Mouse (Mus musculus): ENCODE measurements around the gene St8sia1. TPM values are rescaled to one million over a fixed set of nuclear protein-coding genes. Genes with fewer than 3 reads are reported as not detected.

Gene St8sia1
- polyA plus RNA-seq, 1 experiment from 2014 or later = 0.09 TPM

DNA sequence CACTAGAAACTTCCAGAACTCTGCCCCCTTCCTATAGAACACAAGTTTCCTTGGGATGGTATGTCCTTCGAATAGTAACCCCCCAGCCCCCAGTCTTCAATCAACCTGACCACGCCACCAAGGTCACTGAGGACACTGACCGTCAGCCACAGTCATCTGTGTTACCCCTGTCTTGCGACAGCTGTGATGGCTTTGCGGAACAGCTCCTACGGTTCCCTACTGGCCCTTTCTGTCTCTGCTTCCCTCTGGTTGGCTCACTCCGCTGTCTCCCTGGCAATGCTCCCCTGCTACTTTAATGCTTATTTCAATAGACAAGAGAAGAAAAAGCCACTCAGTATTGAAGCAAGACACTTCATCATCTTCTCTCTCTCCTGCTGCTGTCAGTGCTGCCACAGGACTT lies 170.8 kb downstream of the St8sia1 start:
- Histone ChIP-seq H3K4me3 (replicated peaks) (no peak overlapping the region), H3K4me2 (no peak overlapping the region), H3K9me3 (replicated peaks) (no peaks in the 10 kb centered on the region), H3K9ac (no peak overlapping the region), H3K4me1 (replicated peaks) (no peaks in the 10 kb centered on the region), H3K36me3 (no peaks in the 10 kb centered on the region), H3K27me3 (no peaks in the 10 kb centered on the region), H3K27ac (no peak overlapping the region)
- DNase-seq (no peak), ATAC-seq (ENCODE audit: low read depth) (no peak)
- 70% methylated on average over 7 of the region's 7 CpGs for WGBS (ENCODE audit: insufficient replicate concordance)

DNA sequence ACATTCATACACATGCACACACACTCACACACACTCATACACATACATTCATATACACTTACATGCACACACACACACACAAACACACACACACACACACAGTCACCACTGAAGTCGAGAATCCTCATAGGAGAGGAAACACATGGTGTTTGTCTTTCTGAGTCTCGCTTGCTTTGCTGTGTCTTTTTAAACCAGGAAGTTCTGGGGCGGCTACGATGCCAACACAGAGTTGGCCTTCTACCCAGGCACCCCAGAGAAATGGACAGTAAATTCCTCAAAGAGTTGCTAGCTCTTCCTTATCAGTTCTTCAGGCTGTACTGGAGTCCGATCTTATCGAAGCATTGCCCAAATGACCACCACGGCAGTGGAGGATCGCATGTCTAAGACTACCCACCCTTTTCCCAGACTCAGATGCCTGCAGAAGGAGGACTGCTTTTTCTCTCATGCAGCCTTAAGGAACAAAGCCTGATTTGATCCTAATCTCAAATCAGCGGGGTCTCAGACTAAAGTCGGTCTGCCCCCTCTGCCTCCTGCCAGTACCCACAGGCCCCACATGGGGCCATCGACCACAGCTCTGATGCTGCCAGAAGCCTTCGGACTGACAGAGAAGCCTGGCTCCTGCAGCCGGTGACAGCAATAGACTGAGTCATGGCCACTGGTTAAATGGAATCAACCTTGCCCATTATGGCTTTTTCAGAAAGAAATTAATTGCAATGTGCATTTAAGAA lies 171.8 kb downstream of the St8sia1 start:
- Histone ChIP-seq H3K9ac (no peak overlapping the region), H3K36me3 (no peaks in the 10 kb centered on the region), H3K4me2 (no peak overlapping the region), H3K27me3 (no peaks in the 10 kb centered on the region), H3K9me3 (replicated peaks) (no peaks in the 10 kb centered on the region), H3K27ac (no peak overlapping the region), H3K4me1 (replicated peaks) (no peaks in the 10 kb centered on the region), H3K4me3 (replicated peaks) (no peak overlapping the region)
- WGBS (ENCODE audit: insufficient replicate concordance) = 24% methylated on average over 13 of the region's 13 CpGs
- DNase-seq (no peak), ATAC-seq (ENCODE audit: low read depth) (no peak)

DNA sequence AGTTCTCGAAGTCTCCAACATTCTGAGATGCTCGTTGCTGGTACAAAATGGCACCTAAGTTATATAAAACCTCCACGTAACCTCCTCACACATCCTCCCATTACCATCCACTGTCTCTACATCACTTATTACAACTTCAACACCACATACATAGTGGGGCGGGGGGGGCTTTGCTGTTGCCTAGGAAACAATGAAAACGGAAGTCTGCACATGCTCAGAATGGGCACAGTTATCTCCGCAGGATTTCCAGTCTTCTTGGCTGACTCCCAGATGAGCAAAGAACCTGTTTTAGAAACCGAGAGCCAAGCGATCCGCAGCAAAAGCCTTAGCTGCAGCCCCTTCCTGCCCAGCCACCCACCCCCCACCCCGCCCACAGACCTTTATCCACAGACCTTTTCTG lies 174.5 kb downstream of the St8sia1 start:
- DNase-seq (no peak), ATAC-seq (ENCODE audit: low read depth) (no peak)
- Histone ChIP-seq H3K9me3 (replicated peaks) (no peaks in the 10 kb centered on the region), H3K9ac (no peak overlapping the region), H3K4me1 (replicated peaks) (no peaks in the 10 kb centered on the region), H3K27ac (no peak overlapping the region), H3K36me3 (no peaks in the 10 kb centered on the region), H3K27me3 (no peaks in the 10 kb centered on the region), H3K4me3 (replicated peaks) (no peak overlapping the region), H3K4me2 (no peak overlapping the region)
- 81% methylated on average over 10 of the region's 10 CpGs for WGBS (ENCODE audit: insufficient replicate concordance)

DNA sequence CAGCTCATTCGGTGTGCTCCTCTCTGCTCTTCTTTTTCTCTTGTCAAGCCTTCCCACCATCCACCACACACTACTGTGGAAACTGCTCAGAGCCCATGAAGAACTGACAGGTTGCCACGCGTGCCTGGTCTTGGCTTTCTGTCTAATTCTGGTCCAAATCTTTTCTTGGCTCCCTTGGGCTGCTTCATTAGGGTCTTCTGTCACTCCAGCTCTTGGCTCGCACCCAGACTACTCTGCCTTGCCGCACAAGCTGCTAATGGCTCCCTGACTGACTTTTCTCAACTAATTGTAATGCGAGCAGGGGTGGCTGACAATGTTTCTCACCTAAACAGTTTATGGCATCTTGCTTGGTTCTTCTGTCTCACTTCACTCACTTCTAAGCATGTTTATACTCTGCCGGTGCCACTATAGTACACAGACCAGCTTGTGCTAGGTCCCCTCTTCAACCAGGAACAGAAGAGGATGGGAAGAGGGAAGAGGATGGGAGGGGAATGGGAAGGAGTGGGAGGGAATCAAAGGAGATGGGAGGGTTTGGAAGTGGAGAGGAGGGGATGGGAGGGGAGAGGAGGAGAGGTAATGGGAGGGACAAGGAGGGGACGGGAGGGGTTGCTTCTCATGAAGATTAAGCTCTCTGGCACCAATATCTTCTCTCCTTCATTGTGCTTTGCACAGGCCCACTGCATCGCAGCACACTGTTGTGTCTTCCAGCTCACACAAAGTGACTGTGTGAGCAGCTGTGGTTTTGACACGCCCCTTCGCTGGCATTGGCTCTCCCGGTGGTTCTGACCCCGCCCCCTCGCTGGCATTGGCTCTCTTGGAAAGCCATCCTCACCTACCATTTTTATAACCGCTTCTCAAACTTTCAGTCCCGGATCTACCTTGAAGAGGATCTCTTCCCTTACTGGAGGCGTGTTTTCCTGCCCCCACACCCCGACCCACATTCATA lies 175.9 kb downstream of the St8sia1 start:
- WGBS (ENCODE audit: insufficient replicate concordance) = 56% methylated on average over 18 of the region's 18 CpGs
- Histone ChIP-seq H3K36me3 (no peaks in the 10 kb centered on the region), H3K4me3 (replicated peaks) (no peak overlapping the region), H3K9me3 (replicated peaks) (no peaks in the 10 kb centered on the region), H3K27ac (no peak overlapping the region), H3K4me1 (replicated peaks) (no peaks in the 10 kb centered on the region), H3K4me2 (no peak overlapping the region), H3K9ac (no peak overlapping the region), H3K27me3 (no peaks in the 10 kb centered on the region)
- DNase-seq (no peak), ATAC-seq (ENCODE audit: low read depth) (peak; percentile 34; the same call in 1 of the 2 replicates)

DNA sequence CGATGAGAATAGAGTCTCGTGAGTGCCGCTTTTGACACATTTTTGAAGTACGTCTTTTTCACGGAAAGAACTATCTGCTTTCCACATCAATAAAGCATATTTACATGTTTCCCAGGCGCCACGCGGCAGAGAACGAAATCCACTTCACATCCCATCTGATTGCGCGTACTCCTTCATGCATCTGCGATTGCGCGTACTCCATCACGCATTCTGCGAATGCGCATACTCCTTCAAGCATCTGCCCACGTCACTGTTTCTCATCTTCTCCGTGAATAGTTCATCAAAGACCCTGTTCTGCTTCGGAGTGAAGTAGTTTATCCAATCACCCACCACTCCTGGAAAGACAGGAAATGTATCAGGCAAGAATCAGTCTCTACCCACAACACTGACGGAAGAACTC lies 178.1 kb downstream of the St8sia1 start:
- Histone ChIP-seq H3K9me3 (replicated peaks) (no peaks in the 10 kb centered on the region), H3K27ac (no peak overlapping the region), H3K4me1 (replicated peaks) (no peaks in the 10 kb centered on the region), H3K4me3 (replicated peaks) (no peak overlapping the region), H3K9ac (no peak overlapping the region), H3K27me3 (no peaks in the 10 kb centered on the region), H3K36me3 (no peaks in the 10 kb centered on the region), H3K4me2 (no peak overlapping the region)
- DNase-seq = no peak
- WGBS (ENCODE audit: insufficient replicate concordance) = 79% methylated on average over 21 of the region's 21 CpGs
- no peak for ATAC-seq (ENCODE audit: low read depth)

DNA sequence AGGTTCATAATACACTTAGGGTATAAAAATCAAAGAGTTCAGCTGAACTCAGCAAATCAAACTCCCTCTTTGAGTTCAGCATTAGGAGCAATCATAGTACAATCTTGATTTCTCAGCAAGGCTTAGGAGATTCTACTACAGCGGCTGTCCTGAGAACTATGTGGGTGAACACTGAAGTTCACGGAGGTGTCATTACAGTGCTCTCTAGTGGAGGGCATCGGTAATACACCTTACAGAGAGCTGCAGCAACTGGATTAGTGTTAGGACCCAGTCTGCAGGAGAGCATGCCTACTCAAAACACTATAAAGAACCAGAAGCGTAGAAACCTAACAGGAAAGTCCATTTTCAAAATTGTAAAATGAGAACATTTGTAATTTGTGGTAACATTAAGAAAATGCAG lies 178.9 kb downstream of the St8sia1 start:
- 17% methylated on average over 4 of the region's 4 CpGs for WGBS (ENCODE audit: insufficient replicate concordance)
- H3K9me3 ChIP-seq (replicated peaks) = no peaks in the 10 kb centered on the region
- no peak for ATAC-seq (ENCODE audit: low read depth)
- no peak overlapping the region for H3K4me3 ChIP-seq (replicated peaks)
- H3K27ac ChIP-seq = no peak overlapping the region
- H3K9ac ChIP-seq = no peak overlapping the region
- no peaks in the 10 kb centered on the region for H3K4me1 ChIP-seq (replicated peaks)
- H3K36me3 ChIP-seq = no peaks in the 10 kb centered on the region
- H3K4me2 ChIP-seq = no peak overlapping the region
- H3K27me3 ChIP-seq = no peaks in the 10 kb centered on the region
- DNase-seq = peak; percentile 24

DNA sequence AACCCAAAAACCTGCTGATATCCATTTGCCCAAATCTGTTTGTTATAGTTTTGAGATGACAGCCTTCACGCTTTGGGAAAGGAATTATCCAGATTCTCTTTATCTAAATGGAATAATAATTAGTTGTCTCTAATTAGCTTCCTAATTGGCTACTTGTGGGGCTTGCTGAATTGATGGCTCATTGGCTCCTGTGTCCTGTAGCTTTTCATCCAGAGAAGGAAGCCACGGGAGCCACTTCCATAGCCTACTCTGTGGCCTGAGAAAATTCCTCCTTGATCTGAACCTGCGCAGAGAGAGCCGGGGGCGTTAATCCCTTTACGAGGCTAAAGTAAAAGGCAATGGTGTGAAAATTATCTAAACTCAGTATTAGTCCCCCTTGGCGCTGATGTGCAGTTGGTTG lies 183.0 kb downstream of the St8sia1 start:
- no peak overlapping the region for H3K27ac ChIP-seq
- H3K9ac ChIP-seq = no peak overlapping the region
- H3K4me3 ChIP-seq (replicated peaks) = no peak overlapping the region
- H3K36me3 ChIP-seq = peaks cover 11% of the 10 kb centered on the region; the same call in 1 of the 2 replicates
- no peak for DNase-seq
- H3K9me3 ChIP-seq (replicated peaks) = no peaks in the 10 kb centered on the region
- peaks cover 11% of the 10 kb centered on the region for H3K4me1 ChIP-seq (replicated peaks)
- ATAC-seq (ENCODE audit: low read depth) = no peak
- 83% methylated on average over 7 of the region's 7 CpGs for WGBS (ENCODE audit: insufficient replicate concordance)
- no peak overlapping the region for H3K4me2 ChIP-seq
- no peaks in the 10 kb centered on the region for H3K27me3 ChIP-seq

DNA sequence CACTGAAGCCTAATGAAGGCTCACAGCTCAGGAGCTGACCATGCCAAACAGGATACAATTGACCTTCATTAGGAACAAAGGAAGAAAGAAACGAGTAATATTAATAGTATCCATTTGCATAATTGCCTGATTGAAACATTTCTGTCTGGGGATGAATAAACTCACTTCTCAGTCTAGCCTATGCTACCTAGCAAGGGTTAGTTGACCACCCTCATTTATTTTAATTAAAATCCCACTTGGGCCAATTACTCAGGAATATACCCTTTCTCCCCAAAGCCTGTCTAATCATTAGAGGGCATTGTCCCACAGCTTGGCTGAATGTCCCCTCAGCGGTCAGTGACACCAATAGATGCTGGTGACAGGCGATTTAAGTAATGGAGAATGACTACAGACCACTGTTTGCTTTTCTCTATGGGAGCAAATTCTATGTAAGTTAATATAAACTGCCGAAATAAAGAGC lies 183.6 kb downstream of the St8sia1 start:
- WGBS (ENCODE audit: insufficient replicate concordance) = 63% methylated on average over 4 of the region's 4 CpGs
- no peaks in the 10 kb centered on the region for H3K27me3 ChIP-seq
- H3K36me3 ChIP-seq = peaks cover 18% of the 10 kb centered on the region
- peaks cover 17% of the 10 kb centered on the region for H3K4me1 ChIP-seq (replicated peaks)
- H3K4me2 ChIP-seq = no peak overlapping the region
- no peak overlapping the region for H3K4me3 ChIP-seq (replicated peaks)
- ATAC-seq (ENCODE audit: low read depth) (no peak), DNase-seq (no peak)
- no peak overlapping the region for H3K9ac ChIP-seq
- no peak overlapping the region for H3K27ac ChIP-seq
- H3K9me3 ChIP-seq (replicated peaks) = no peaks in the 10 kb centered on the region

DNA sequence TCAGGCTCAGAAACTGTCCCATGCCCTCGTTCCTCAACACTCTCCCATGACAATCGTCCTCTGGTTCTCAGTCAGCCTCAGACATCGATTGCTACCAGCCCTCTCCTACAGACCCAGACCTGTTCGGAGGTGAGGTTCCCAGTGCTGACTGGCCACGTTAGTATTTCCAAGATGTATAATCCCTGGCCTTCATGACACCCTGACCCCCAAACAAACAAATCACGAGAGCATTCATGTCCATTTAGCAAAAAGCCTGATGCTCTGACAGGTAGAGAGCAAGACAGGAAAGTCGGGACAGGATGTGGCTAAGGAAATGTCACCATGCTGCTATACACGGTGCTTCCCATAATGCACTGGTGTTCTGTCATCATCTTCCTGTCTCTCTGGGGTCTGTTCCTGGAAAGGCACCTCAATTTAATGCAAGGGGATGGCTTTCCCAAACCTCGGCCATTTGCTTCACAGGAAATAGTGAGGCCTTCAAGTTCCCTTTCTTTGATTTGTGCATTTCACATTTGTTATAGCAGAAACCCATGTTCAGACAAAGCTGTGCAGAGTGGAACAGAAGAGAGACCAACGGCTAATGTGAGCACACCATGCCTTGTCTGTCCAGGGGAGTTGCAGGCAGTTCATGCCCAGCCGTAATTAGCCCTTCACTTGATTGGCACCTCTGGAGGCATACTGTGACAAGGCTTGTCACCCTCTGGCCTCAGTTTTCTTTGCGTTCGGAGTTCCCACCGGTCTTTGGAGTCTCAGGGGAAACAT lies 184.3 kb downstream of the St8sia1 start:
- Histone ChIP-seq H3K9ac (no peak overlapping the region), H3K27ac (no peak overlapping the region), H3K9me3 (replicated peaks) (no peaks in the 10 kb centered on the region), H3K27me3 (no peaks in the 10 kb centered on the region), H3K4me1 (replicated peaks) (peaks cover 21% of the 10 kb centered on the region), H3K4me3 (replicated peaks) (no peak overlapping the region), H3K4me2 (no peak overlapping the region), H3K36me3 (peaks cover 24% of the 10 kb centered on the region)
- no peak for DNase-seq
- no peak for ATAC-seq (ENCODE audit: low read depth)
- WGBS (ENCODE audit: insufficient replicate concordance) = 51% methylated on average over 14 of the region's 14 CpGs

DNA sequence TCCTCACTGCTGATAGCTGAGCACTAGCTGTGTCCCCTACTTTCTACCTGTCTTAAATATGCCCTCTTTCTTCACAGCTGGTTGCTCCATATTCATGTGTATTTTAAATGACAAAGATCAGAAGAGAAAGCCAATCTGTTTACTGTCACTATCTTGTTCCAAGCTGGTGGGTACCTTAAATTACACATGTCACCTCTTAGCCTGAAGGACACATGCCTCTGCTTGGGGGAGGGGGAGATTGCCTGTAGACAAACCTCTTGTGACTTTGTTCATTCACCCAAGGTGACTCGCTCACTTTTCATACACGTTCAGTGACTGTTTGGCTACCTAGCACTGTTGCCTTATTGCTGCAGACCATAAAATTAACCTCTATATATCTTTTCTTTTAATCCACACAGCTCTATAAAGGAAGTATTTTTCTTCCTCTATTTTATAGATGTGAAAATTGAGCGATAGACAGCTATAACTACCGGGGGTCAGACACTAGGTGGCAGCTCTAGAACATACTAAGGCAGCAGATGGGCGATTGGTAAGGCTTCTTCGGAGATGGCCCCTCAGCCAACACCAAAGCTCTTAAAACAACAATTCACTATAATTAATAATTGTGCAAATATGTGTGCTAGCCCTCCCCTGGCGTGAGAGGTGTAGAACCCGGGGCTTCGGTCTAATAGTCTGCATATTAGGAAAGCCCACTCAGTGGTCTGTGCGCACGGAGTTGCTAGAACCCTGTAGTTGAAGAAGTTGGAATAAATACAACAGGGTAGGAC lies 185.0 kb downstream of the St8sia1 start:
- Histone ChIP-seq H3K9ac (no peak overlapping the region), H3K27ac (no peak overlapping the region), H3K36me3 (peaks cover 32% of the 10 kb centered on the region), H3K27me3 (no peaks in the 10 kb centered on the region), H3K9me3 (replicated peaks) (no peaks in the 10 kb centered on the region), H3K4me3 (replicated peaks) (no peak overlapping the region), H3K4me2 (no peak overlapping the region), H3K4me1 (replicated peaks) (peaks cover 21% of the 10 kb centered on the region)
- 42% methylated on average over 11 of the region's 11 CpGs for WGBS (ENCODE audit: insufficient replicate concordance)
- ATAC-seq (ENCODE audit: low read depth) = no peak
- no peak for DNase-seq

All from liver, embryonic 13.5 days (tissue).